Mouse (Mus musculus) liver, embryonic 14.5 days (tissue): ENCODE results near the gene Gadl1.

Experiments
- CTCF ChIP-seq: IDR thresholded peaks from 2 replicates; pipeline ENCODE4 v1.5.1; 2016; ENCODE audit warnings: antibody characterized with exemption, low read depth, control low read depth
- EP300 ChIP-seq: IDR thresholded peaks from 2 replicates; pipeline ENCODE4 v1.6.1; 2016; ENCODE audit warnings: antibody characterized with exemption, low read depth

- TF ChIP-seq EP300 (no peak), CTCF (peak; percentile 80)
These were observed 132.5 kb downstream of the Gadl1 start for GRCm38 (mm10) chr9:116041787-116042186.
